Mouse (Mus musculus) forebrain, embryonic 10.5 days (tissue): Measurements from ENCODE around the gene Vps18. TPM values are rescaled to one million over a fixed set of nuclear protein-coding genes. Genes with fewer than 3 reads are reported as not detected.
A peak's percentile ranks its signal among the peaks of the same experiment; 100 is the strongest.

Experiments
- DNase-seq: peaks from one replicate; pipeline ENCODE4 v3.0.0-alpha.2; 2017; ENCODE audit warnings: low spot score; ENCODE audit errors: extremely low spot score
- H3K27ac ChIP-seq: fragments of 300-500 bp; sonication (generic); 2 replicates; pipeline ENCODE4 v1.5.1; 2016; ENCODE audit warnings: mild to moderate bottlenecking
- H3K27me3 ChIP-seq: fragments of 300-500 bp; sonication (generic); 2 replicates; pipeline ENCODE4 v1.6.1; 2016; ENCODE audit warnings: mild to moderate bottlenecking; ENCODE audit not compliant: poor library complexity, severe bottlenecking
- H3K36me3 ChIP-seq: fragments of 300-500 bp; sonication (generic); replicated peaks from 2 replicates; pipeline ENCODE4 v1.6.1; 2016; ENCODE audit warnings: mild to moderate bottlenecking, moderate library complexity
- H3K4me1 ChIP-seq: fragments of 300-500 bp; sonication (generic); 2 replicates; pipeline ENCODE4 v1.6.1; 2016
- H3K4me3 ChIP-seq: fragments of 300-500 bp; sonication (generic); 2 replicates; pipeline ENCODE4 v1.5.1; 2016; ENCODE audit warnings: mild to moderate bottlenecking, moderate library complexity
- H3K9me3 ChIP-seq: fragments of 300-500 bp; sonication (generic); 2 replicates; pipeline ENCODE4 v1.6.1; 2016; ENCODE audit warnings: mild to moderate bottlenecking, moderate library complexity
- WGBS: fragments of 180-500 bp; shearing (Covaris S2); methylation state at CpG from one replicate; pipeline ENCODE4 v1.1.7; 2016; 5-methylcytosine and 5-hydroxymethylcytosine counted together
- polyA plus RNA-seq: library from polyadenylated mRNA; unstranded; fragments of >200 nt; fragmentation: Nextera tagmentation; extraction: Ambion mirVana; gene quantifications from 2 replicates; pipeline ENCODE4 v1.2.1, GENCODE M21; 2016

Gene Vps18
- polyA plus RNA-seq, 1 experiment from 2014 or later = 23.0 TPM

GRCm38 (mm10) chr2:119313780-119314479 is 25.4 kb downstream of the Vps18 start:
- Histone ChIP-seq H3K4me3 (no peak overlapping the region), H3K27me3 (peaks cover 85% of the 10 kb centered on the region)
- WGBS = 21% methylated on average over 10 of the region's 10 CpGs

GRCm38 (mm10) chr2:119314742-119315310 is 26.3 kb downstream of the Vps18 start:
- 58% methylated on average over 12 of the region's 12 CpGs for WGBS
- H3K27me3 ChIP-seq = peaks cover 94% of the 10 kb centered on the region

More at GRCm38 (mm10) chr2:119313780-119314479, 25.4 kb downstream of the Vps18 start:
- H3K9me3 ChIP-seq = peaks cover 4% of the 10 kb centered on the region; the same call in 1 of the 2 replicates
- DNase-seq = no peak
- no peaks in the 10 kb centered on the region for H3K36me3 ChIP-seq
- peaks cover 50% of the 10 kb centered on the region for H3K4me1 ChIP-seq
- H3K27ac ChIP-seq = peak overlapping the region; percentile 51

GRCm38 (mm10) chr2:119318043-119318710 is 29.6 kb downstream of the Vps18 start:
- no peak for DNase-seq
- no peak overlapping the region for H3K27ac ChIP-seq
- no peak overlapping the region for H3K4me3 ChIP-seq
- peaks cover 4% of the 10 kb centered on the region; the same call in 1 of the 2 replicates for H3K9me3 ChIP-seq
- 76% methylated on average over 3 of the region's 3 CpGs for WGBS
- peaks cover 99% of the 10 kb centered on the region for H3K27me3 ChIP-seq
- H3K36me3 ChIP-seq = no peaks in the 10 kb centered on the region
- peaks cover 46% of the 10 kb centered on the region for H3K4me1 ChIP-seq

More at GRCm38 (mm10) chr2:119314742-119315310, 26.3 kb downstream of the Vps18 start:
- Histone ChIP-seq H3K4me3 (no peak overlapping the region), H3K27ac (peak overlapping the region; percentile 44; the same call in 1 of the 2 replicates), H3K4me1 (peaks cover 50% of the 10 kb centered on the region), H3K9me3 (peaks cover 4% of the 10 kb centered on the region; the same call in 1 of the 2 replicates), H3K36me3 (no peaks in the 10 kb centered on the region)
- DNase-seq = no peak

- H3K4me1 ChIP-seq = peaks cover 47% of the 10 kb centered on the region
- DNase-seq = no peak
- H3K27ac ChIP-seq = no peak overlapping the region
- H3K4me3 ChIP-seq = no peak overlapping the region
- H3K27me3 ChIP-seq = peaks cover 99% of the 10 kb centered on the region
- 77% methylated on average over 8 of the region's 8 CpGs for WGBS
- no peaks in the 10 kb centered on the region for H3K36me3 ChIP-seq
- peaks cover 4% of the 10 kb centered on the region; the same call in 1 of the 2 replicates for H3K9me3 ChIP-seq
These were observed 32.0 kb downstream of the Vps18 start for GRCm38 (mm10) chr2:119320571-119320970.

GRCm38 (mm10) chr2:119321771-119322586 is 33.4 kb downstream of the Vps18 start:
- Histone ChIP-seq H3K4me3 (peak overlapping the region; percentile 41), H3K4me1 (peaks cover 61% of the 10 kb centered on the region), H3K27me3 (peaks cover 100% of the 10 kb centered on the region), H3K27ac (peak overlapping the region; percentile 27), H3K36me3 (no peaks in the 10 kb centered on the region), H3K9me3 (no peaks in the 10 kb centered on the region)
- WGBS = 1% methylated on average over 48 of the region's 48 CpGs
- DNase-seq = peak; percentile 42

- peak overlapping the region; percentile 27 for H3K27ac ChIP-seq
- peak overlapping the region; percentile 41 for H3K4me3 ChIP-seq
- peak; percentile 74 for DNase-seq
- peaks cover 100% of the 10 kb centered on the region for H3K27me3 ChIP-seq
- no peaks in the 10 kb centered on the region for H3K36me3 ChIP-seq
- H3K9me3 ChIP-seq = no peaks in the 10 kb centered on the region
- 1% methylated on average over 39 of the region's 39 CpGs for WGBS
- peaks cover 64% of the 10 kb centered on the region for H3K4me1 ChIP-seq
These were observed 34.2 kb downstream of the Vps18 start for GRCm38 (mm10) chr2:119322587-119323300.

GRCm38 (mm10) chr2:119323866-119324575 is 35.5 kb downstream of the Vps18 start:
- peaks cover 64% of the 10 kb centered on the region for H3K4me1 ChIP-seq
- 1% methylated on average over 32 of the region's 32 CpGs for WGBS
- no peak overlapping the region for H3K27ac ChIP-seq

GRCm38 (mm10) chr2:119324576-119325318 is 36.2 kb downstream of the Vps18 start:
- peaks cover 68% of the 10 kb centered on the region for H3K4me1 ChIP-seq
- 1% methylated on average over 32 of the region's 32 CpGs for WGBS

More at GRCm38 (mm10) chr2:119323866-119324575, 35.5 kb downstream of the Vps18 start:
- Histone ChIP-seq H3K36me3 (no peaks in the 10 kb centered on the region), H3K9me3 (no peaks in the 10 kb centered on the region), H3K4me3 (peak overlapping the region; percentile 55), H3K27me3 (peaks cover 100% of the 10 kb centered on the region)
- no peak for DNase-seq

GRCm38 (mm10) chr2:119325568-119326143 is 37.1 kb downstream of the Vps18 start, which contains the start of gene Dll4:
Gene Dll4 (plus strand): TSS chr2:119325784.
- H3K4me1 ChIP-seq = peaks cover 68% of the 10 kb centered on the region
- no peaks in the 10 kb centered on the region for H3K9me3 ChIP-seq
- H3K27me3 ChIP-seq = peaks cover 100% of the 10 kb centered on the region
- no peaks in the 10 kb centered on the region for H3K36me3 ChIP-seq
- 0% methylated on average over 33 of the region's 33 CpGs for WGBS
- peak within 1 kb of the TSS; percentile 55 for H3K4me3 ChIP-seq
- peak; percentile 58 for DNase-seq
- peak within 1 kb of the TSS; percentile 58 for H3K27ac ChIP-seq

More at GRCm38 (mm10) chr2:119324576-119325318, 36.2 kb downstream of the Vps18 start:
- DNase-seq = no peak
- Histone ChIP-seq H3K27me3 (peaks cover 100% of the 10 kb centered on the region), H3K9me3 (no peaks in the 10 kb centered on the region), H3K27ac (no peak overlapping the region), H3K4me3 (peak overlapping the region; percentile 55), H3K36me3 (no peaks in the 10 kb centered on the region)

- Histone ChIP-seq H3K9me3 (no peaks in the 10 kb centered on the region), H3K27ac (peak overlapping the region; percentile 58), H3K4me3 (peak overlapping the region; percentile 55), H3K4me1 (peaks cover 61% of the 10 kb centered on the region), H3K36me3 (no peaks in the 10 kb centered on the region), H3K27me3 (peaks cover 100% of the 10 kb centered on the region)
- DNase-seq = no peak
- WGBS = under 1% methylated on average over 61 of the region's 61 CpGs
These were observed 37.9 kb downstream of the Vps18 start for GRCm38 (mm10) chr2:119326161-119327101.
